Mouse (Mus musculus) kidney, adult 2 months (tissue): ENCODE data around the gene Kif1a.

ENCODE experiments used
- CTCF ChIP-seq: fragments of 200-500 bp; conservative IDR thresholded peaks from 2 replicates; pipeline ENCODE4 v1.5.1; 2011; ENCODE audit warnings: low read depth, mild to moderate bottlenecking, control low read depth, low read length, moderate library complexity, mixed read lengths; ENCODE audit not compliant: insufficient read depth, insufficient read length
- POLR2A ChIP-seq: fragments of 200-500 bp; IDR thresholded peaks from one replicate; pipeline ENCODE4 v1.6.1; 2011; ENCODE audit warnings: low read depth, low read length, control low read depth

DNA sequence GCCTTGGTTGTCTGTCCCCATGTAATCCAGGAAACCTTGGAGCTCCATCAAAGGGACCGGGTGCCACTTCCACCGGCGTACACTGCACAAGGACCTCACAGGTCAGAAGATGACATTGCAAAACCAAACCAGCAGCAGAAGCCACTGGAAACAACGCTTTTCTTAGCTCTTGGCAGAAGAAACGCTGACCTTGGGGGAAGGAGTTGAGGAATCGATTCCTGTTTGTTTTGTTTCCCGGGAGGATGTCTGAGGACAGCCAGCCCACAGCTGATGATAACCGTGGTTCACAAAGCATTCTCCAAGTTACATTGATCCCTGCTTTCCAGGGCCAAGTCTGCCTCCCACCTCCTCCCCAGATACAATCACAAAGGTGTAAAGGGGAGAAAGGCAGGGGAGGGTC lies 22.3 kb upstream of the Kif1a start:
- TF ChIP-seq POLR2A, result no peak
- no peak for TF ChIP-seq CTCF
